Mouse (Mus musculus): Measurements from ENCODE around the gene Tspan1. TPM values are rescaled to one million over a fixed set of nuclear protein-coding genes. Genes with fewer than 3 reads are reported as not detected.

Gene Tspan1
- polyA plus RNA-seq, 1 experiment from 2014 or later: 16.5 TPM

DNA sequence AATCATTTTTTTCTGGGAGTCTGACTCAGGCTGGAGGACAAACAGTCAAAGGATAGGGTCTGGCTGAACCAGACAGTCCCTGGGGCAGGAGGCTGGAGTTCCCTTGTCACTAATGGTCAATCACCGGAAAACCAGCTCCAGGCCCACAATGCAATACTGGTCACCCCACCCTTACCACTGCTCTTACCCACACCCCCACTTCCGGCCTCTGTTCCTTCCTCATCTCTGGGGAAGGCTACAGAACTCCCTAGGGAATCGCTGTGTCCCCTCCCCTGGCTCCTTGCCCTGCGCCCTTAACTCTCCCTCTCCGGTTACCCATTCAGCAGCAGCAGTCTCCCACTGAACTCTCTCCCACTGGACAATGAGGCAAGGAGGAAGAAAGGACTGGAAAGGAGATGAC is 9.7 kb upstream of the Tspan1 start:
- Histone ChIP-seq H3K36me3 (ENCODE audit: insufficient read depth, low read length) (no peaks in the 10 kb centered on the region), H3K4me3 (replicated peaks; ENCODE audit: low read depth, low read length) (peak overlapping the region; percentile 6; the same call in 1 of the 2 replicates), H3K4me1 (replicated peaks; ENCODE audit: insufficient read depth, low read length) (peaks cover 35% of the 10 kb centered on the region), H3K27me3 (ENCODE audit: insufficient read depth, low read length) (no peaks in the 10 kb centered on the region), H3K27ac (peak overlapping the region; percentile 90), H3K4me2 (ENCODE audit: low read length) (peak overlapping the region; percentile 41), H3K9ac (ENCODE audit: low read depth, low read length) (0 out of 2 replicates have a peak overlapping the region, but pooled peaks have one; percentile 9), H3K9me3 (replicated peaks; ENCODE audit: low read length) (no peaks in the 10 kb centered on the region)
- no peak for TF ChIP-seq CTCF (IDR thresholded peaks at IDR 0.05; ENCODE audit: low read depth)
- ATAC-seq (replicated peaks; ENCODE audit: low FRiP score, low read depth): no peak; the same call in 1 of the 2 replicates
- WGBS: 12% methylated on average over 5 of the region's 5 CpGs
- DNase-seq (ENCODE audit: low spot score): peak; percentile 85

DNA sequence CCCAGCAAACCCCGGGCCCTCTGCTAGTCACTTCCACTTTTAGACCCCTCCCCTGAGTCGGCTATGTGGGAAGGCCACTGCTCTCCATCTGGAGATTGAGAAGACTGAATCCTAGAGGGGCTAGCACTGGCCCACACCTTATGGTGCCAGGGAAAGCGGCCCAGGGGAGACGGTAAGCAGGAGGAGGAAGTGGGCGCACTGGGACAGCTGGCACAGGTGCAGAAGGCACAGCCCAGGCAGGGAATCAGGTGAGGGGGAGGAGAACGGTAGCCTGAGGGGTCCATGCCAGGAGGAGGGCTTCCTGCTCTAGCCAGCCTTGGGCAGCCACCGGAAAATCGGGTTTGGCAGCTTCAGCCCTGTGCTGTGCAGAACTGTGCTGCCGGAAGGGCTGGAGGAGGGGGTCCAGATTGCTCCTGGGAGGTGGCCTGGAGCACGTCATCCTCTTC is 9.2 kb upstream of the Tspan1 start:
- Histone ChIP-seq H3K27me3 (ENCODE audit: insufficient read depth, low read length) (no peaks in the 10 kb centered on the region), H3K36me3 (ENCODE audit: insufficient read depth, low read length) (no peaks in the 10 kb centered on the region), H3K4me3 (replicated peaks; ENCODE audit: low read depth, low read length) (peak overlapping the region; percentile 6; the same call in 1 of the 2 replicates), H3K9ac (ENCODE audit: low read depth, low read length) (peak overlapping the region; percentile 49), H3K4me1 (replicated peaks; ENCODE audit: insufficient read depth, low read length) (peaks cover 35% of the 10 kb centered on the region), H3K27ac (peak overlapping the region; percentile 90), H3K9me3 (replicated peaks; ENCODE audit: low read length) (no peaks in the 10 kb centered on the region), H3K4me2 (ENCODE audit: low read length) (peak overlapping the region; percentile 41)
- ATAC-seq (replicated peaks; ENCODE audit: low FRiP score, low read depth) (peak; percentile 93), DNase-seq (ENCODE audit: low spot score) (peak; percentile 82)
- 16% methylated on average over 10 of the region's 10 CpGs for WGBS
- no peak for TF ChIP-seq CTCF (IDR thresholded peaks at IDR 0.05; ENCODE audit: low read depth)

DNA sequence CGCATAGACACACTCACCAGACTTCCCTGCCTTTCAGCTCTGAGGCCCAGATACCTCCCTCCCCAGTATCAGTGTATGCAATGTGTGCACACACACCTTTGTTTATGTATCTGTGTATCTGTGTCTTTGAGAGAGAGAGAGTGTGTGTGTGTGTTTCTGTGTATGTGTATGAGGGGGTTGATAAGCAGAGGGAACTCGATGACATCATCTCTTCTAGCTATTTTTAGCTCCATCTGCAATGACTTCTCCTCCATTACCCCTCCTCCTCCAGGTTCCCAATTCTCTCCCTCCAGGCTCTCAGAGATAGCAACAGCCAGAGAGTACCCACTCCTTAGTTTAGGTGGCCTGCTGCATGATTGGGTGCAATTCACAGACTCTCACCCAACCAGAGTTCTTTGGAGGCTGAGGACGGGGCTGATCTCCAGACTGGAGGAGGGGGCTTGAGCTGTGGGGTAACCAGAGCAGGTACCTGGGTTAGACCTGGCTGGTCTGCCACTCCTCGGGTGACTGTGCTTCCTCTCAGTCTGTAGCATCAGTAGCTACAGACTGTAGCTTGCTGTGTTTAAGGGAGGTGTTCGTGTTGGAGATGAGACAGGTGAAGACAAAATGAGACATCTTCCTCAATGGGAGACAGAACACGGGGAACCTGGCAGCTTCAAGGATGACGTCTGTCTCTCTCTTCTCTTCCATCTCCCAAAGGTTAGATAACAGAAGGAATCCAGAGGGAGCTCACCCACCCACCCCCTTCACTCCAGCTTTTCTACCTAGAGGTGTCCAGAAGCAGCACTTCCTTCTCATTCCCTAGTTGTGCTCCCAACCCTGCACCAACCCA is 8.5 kb upstream of the Tspan1 start:
- no peak for ATAC-seq (replicated peaks; ENCODE audit: low FRiP score, low read depth)

DNA sequence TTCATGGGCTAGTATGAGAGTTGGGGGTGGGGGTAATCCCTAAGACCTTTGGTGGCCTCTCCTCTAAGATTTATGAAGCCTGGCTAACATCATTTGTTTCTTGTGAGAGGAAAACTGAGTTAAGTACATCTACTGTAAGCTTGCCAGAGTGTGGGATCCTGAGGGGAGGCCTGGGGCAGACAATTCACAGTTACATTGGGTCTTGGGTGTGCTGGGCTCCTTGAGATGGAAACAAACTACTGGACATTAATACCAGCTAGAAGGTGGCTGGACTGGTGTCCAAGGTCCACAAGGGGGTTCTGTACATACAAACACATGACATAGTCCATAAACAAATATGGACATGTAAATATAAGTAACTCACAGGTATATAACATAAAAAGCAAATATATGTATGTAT is 7.7 kb upstream of the Tspan1 start:
- H3K4me2 ChIP-seq (ENCODE audit: low read length): no peak overlapping the region
- no peaks in the 10 kb centered on the region for H3K27me3 ChIP-seq (ENCODE audit: insufficient read depth, low read length)
- no peaks in the 10 kb centered on the region for H3K9me3 ChIP-seq (replicated peaks; ENCODE audit: low read length)
- H3K36me3 ChIP-seq (ENCODE audit: insufficient read depth, low read length): no peaks in the 10 kb centered on the region
- no peak overlapping the region for H3K9ac ChIP-seq (ENCODE audit: low read depth, low read length)
- no peak for DNase-seq (ENCODE audit: low spot score)
- peaks cover 35% of the 10 kb centered on the region for H3K4me1 ChIP-seq (replicated peaks; ENCODE audit: insufficient read depth, low read length)
- no peak overlapping the region for H3K4me3 ChIP-seq (replicated peaks; ENCODE audit: low read depth, low read length)
- no peak for TF ChIP-seq CTCF (IDR thresholded peaks at IDR 0.05; ENCODE audit: low read depth)
- H3K27ac ChIP-seq: peak overlapping the region; percentile 90
- ATAC-seq (replicated peaks; ENCODE audit: low FRiP score, low read depth): no peak

More for the DNA sequence above, 8.5 kb upstream of the Tspan1 start:
- peaks cover 35% of the 10 kb centered on the region for H3K4me1 ChIP-seq (replicated peaks; ENCODE audit: insufficient read depth, low read length)
- DNase-seq (ENCODE audit: low spot score): no peak
- peak overlapping the region; percentile 90 for H3K27ac ChIP-seq
- H3K9me3 ChIP-seq (replicated peaks; ENCODE audit: low read length): no peaks in the 10 kb centered on the region
- no peak for TF ChIP-seq CTCF (IDR thresholded peaks at IDR 0.05; ENCODE audit: low read depth)
- peak overlapping the region; percentile 49 for H3K9ac ChIP-seq (ENCODE audit: low read depth, low read length)
- no peaks in the 10 kb centered on the region for H3K27me3 ChIP-seq (ENCODE audit: insufficient read depth, low read length)
- H3K4me3 ChIP-seq (replicated peaks; ENCODE audit: low read depth, low read length): 0 out of 2 replicates have a peak overlapping the region, but pooled peaks have one; percentile 6
- 63% methylated on average over 7 of the region's 7 CpGs for WGBS
- H3K4me2 ChIP-seq (ENCODE audit: low read length): peak overlapping the region; percentile 41
- no peaks in the 10 kb centered on the region for H3K36me3 ChIP-seq (ENCODE audit: insufficient read depth, low read length)

DNA sequence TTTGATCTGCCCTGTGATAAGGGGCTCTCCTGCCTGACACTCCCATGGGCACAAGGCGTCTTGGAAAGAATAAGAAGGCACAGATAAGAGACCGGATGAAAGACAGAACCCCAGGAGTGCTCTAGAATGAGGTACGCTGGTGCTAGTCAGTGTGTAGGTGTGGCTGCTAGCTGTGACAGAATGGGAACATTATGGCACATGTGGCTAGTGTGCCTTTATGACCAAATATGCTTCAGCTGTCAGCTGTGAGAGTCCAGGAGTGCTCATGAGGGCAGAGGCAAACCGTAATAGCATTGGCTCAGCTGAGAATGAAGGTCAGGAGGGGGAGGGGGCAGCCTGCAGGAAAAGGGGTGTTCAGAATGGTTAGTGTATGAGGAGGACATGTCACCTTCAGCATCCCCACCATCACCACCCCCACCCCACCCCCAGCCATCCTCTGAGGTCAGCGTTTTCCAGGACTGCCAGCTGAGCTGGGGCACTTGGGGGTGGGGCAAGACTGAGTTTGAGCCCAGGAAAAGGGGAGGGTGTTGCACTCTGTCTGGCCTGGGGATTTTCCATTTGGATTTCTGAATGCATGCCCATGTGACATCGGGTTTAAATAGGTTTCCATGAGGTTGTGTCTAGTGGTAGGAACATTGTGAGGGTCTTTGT is 7.2 kb upstream of the Tspan1 start:
- no peak for TF ChIP-seq CTCF (IDR thresholded peaks at IDR 0.05; ENCODE audit: low read depth)
- Histone ChIP-seq H3K27me3 (ENCODE audit: insufficient read depth, low read length) (no peaks in the 10 kb centered on the region), H3K9ac (ENCODE audit: low read depth, low read length) (no peak overlapping the region), H3K9me3 (replicated peaks; ENCODE audit: low read length) (no peaks in the 10 kb centered on the region), H3K4me3 (replicated peaks; ENCODE audit: low read depth, low read length) (no peak overlapping the region), H3K27ac (peak overlapping the region; percentile 90), H3K4me1 (replicated peaks; ENCODE audit: insufficient read depth, low read length) (peaks cover 35% of the 10 kb centered on the region), H3K4me2 (ENCODE audit: low read length) (no peak overlapping the region), H3K36me3 (ENCODE audit: insufficient read depth, low read length) (no peaks in the 10 kb centered on the region)
- ATAC-seq (replicated peaks; ENCODE audit: low FRiP score, low read depth): peak; percentile 17; the same call in 1 of the 2 replicates
- DNase-seq (ENCODE audit: low spot score): peak; percentile 50
- WGBS: 43% methylated on average over 6 of the region's 6 CpGs

DNA sequence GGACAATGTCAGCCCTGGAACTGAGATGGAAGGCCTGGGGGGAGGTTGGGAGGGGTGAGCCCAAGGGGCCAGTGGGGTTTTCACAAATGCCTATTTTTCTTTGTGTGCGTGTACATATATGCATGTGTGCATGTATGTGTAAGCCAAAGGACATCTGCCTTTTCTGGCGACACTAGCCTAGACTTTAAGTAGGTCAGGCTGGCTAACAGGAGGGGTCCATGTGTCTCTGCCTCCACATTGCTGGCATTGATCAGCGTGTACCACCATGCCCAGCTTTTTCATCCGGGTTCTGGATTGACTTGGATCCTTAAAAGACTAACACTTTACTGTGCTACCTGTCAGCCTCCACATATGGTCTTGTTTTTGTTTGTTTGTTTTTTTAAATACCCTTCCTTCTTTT is 6.4 kb upstream of the Tspan1 start:
- DNase-seq (ENCODE audit: low spot score): no peak

More for the DNA sequence above, 6.4 kb upstream of the Tspan1 start:
- H3K27ac ChIP-seq: 0 out of 2 replicates have a peak overlapping the region, but pooled peaks have one; percentile 62
- no peak overlapping the region for H3K4me2 ChIP-seq (ENCODE audit: low read length)
- H3K36me3 ChIP-seq (ENCODE audit: insufficient read depth, low read length): no peaks in the 10 kb centered on the region
- no peak overlapping the region for H3K9ac ChIP-seq (ENCODE audit: low read depth, low read length)
- 87% methylated on average over 4 of the region's 4 CpGs for WGBS
- no peak for TF ChIP-seq CTCF (IDR thresholded peaks at IDR 0.05; ENCODE audit: low read depth)
- H3K4me3 ChIP-seq (replicated peaks; ENCODE audit: low read depth, low read length): no peak overlapping the region
- H3K4me1 ChIP-seq (replicated peaks; ENCODE audit: insufficient read depth, low read length): peaks cover 35% of the 10 kb centered on the region
- no peaks in the 10 kb centered on the region for H3K27me3 ChIP-seq (ENCODE audit: insufficient read depth, low read length)
- H3K9me3 ChIP-seq (replicated peaks; ENCODE audit: low read length): no peaks in the 10 kb centered on the region
- ATAC-seq (replicated peaks; ENCODE audit: low FRiP score, low read depth): no peak
